Mouse (Mus musculus): ENCODE results near the gene Cdc20b.

DNA sequence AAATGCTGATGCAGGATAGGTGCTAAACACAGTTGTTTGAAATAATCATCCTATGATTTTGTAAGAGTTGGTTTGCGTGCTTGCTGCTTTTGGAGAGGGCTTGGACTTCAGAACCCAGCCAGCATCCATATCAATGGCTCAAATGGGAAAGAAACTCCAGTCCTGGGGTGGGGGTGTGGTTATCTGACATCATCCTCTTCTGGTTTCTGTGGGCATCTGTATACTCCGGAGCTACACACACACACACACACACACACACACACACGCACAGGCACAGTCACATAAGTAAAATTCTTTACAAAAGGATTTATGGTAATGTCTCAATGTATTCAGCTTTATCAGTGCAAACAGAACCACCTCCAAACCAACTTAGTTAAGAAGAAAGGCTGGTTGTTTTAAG, 34.8 kb upstream of the Cdc20b start:
- no peak for TF ChIP-seq CTCF (IDR thresholded peaks at IDR 0.05)
- TF ChIP-seq EP300 (IDR thresholded peaks at IDR 0.05), result no peak

Data from lung, postnatal 0 days (tissue).